Mouse (Mus musculus): Measurements from ENCODE around the gene Mymk.
A peak's percentile ranks its signal among the peaks of the same experiment; 100 is the strongest.

Gene Mymk

GRCm38 (mm10) chr2:27036003-27036402 is 36.0 kb downstream of the Mymk start:
- DNase-seq (ENCODE audit: low spot score), result no peak

DNA sequence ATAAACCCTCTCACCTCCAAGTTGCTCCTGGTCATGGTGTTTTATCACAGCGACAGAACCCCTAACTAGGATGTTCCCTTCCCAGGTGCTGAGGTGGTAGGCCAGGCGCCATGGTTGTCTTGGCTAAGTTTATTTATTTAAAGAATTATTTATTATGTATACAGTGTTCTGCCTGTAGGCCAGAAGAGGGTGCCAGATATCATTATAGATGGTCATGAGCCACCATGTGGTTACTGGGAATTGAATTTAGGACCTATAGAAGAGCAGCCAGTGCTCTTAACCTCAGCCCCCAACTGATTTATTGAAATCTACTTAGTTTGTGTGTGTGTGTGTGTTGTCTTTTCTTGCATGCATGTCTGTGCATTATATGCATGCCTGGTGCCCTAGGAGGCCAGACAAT is 39.6 kb downstream of the Mymk start:
- DNase-seq (ENCODE audit: low spot score), result no peak

GRCm38 (mm10) chr2:27028437-27029015 is 43.5 kb downstream of the Mymk start:
- DNase-seq (ENCODE audit: low spot score), result no peak

DNA sequence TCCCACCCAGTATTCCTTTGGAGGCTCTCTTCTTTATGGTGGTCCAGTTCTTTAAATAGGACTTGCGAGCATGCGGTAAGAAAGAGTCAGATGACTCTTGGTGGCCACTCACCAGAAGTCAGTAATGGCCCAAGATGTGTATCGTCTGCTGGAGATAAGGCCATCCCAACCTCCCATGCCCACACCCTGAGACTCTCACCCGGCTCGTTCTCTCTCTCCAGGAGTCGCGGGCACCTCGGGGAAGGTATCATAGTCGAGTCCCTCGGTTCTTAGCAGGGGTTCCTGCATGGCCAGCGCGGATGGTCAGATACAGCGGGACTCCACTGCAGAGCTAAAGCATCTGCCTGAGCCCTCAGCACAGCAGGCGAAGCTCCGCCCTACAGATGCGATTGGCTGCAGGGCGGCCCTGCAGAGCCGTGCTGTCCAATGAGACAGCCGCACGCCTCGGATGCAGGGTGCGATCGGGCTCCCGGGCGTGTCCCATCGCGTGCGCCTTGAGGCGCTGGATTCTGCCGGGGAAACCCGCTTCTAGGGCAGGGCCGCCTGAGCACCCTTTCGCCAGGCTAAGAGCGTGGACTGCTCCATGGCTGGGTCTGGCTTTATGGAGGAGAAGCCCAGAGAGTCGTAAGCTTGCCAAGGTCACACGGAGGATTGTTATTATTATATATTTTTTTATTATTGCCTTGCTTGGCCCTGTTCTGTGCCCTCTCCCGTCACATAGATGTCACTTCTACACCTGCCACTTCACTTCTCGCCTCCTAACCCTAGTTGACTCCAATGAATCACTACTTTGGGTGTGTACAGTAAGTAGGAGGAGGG is 44.2 kb downstream of the Mymk start, which contains the start of gene Slc2a6:
TSS of gene Slc2a6 (minus strand) at position 381 of the 819 bp plus-strand sequence.
- DNase-seq (ENCODE audit: low spot score), result peak; percentile 92

DNA sequence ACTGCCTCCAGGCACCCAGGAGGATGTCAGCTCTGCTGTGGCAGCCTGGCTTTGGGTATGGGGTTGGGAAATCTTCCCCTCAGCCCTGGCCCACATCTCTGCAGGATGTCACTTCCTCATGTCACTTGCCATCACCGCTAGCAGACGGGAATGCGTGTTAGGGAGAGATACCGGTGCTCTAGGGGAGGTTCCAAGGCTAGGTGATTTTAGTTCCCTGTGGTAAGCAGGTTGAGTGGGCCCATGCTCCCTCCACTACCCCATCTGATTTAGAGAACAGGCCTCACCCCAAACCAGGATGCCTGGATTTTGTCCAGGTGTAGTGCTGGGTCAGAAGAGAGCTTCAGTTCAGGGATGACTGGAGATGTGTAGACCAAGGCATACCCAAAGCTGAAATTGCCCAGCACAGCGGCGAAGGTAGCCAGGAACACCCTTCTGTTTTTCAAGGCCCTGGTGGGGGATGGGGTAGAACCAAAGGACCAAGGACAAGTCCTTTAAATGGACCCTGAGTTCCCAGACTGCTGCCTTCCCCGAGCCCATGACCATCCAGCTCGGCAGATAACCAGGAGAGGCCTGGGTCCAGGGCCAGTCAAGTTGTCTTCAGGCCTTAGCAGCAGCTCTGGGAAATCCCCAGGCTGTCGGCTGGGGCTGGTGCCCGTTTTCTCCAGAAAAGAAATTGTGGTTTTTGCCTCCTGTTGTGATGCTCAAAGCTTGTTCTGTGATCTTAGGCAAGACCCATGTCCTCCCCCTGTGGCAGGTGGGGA is 44.9 kb downstream of the Mymk start:
- DNase-seq (ENCODE audit: low spot score), result no peak

DNA sequence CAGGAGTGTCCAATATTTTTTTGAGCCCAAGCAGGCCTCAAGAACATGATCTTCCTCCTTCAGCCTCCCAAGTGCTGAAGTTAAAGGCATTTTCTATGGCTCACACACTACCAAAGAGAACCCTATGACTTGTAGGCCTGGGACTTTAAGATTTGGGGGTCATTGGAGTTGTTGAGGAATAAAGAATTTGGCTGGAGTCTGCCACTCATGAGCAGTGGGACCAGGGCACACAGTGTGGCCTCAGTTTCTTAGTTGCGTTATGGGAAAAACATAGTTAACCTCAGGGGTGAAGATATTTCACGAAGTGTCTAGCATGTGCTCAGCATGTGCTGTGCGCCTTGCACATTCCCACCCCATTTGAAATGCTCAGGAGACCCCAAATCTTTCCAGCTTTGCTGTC is 45.6 kb downstream of the Mymk start:
- no peak for DNase-seq (ENCODE audit: low spot score)

DNA sequence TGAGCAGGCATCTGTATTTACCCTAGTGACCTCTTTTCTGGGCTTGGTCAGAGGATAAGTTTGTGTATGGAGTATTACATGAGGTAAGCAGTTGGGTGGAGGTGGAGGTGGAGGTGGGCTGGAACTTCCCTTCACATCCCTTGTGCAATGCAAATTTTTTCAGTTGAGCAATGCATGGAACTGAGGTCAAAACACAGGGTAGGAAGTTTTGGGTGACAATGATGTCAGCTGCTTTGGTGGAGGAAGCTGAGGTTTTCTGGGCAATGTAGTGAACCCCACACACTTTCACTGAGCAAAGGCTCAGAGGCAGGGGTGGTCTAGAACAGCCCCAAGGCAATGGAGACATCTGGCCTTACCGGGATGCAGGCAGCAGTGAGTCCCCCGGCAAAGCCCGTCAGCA is 46.4 kb downstream of the Mymk start:
- no peak for DNase-seq (ENCODE audit: low spot score)

- DNase-seq (ENCODE audit: low spot score), result no peak
Observed at GRCm38 (mm10) chr2:27024136-27024535, 47.8 kb downstream of the Mymk start.

GRCm38 (mm10) chr2:27022612-27023011 is 49.4 kb downstream of the Mymk start:
- DNase-seq (ENCODE audit: low spot score), result no peak

DNA sequence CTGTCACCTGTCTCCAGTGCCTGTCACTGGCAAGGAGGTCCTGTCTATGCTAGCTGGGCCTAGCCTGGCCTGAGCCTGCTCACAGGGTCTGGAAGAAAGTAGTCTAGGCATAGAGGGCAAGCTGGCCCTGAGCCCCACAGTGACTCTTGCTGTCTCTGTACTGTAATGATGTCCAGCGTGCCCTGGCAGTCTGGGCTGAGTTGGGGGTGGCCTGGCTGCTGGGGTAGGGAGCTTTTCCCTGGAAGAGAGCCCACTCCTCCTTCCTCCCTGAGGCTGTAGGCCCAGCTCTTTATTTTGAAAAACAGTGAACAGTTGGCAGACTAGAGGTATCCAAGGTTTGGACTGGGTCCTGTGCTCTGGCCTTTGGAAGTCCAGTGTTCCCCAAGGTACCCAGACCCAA is 50.9 kb downstream of the Mymk start:
- DNase-seq (ENCODE audit: low spot score), result no peak

GRCm38 (mm10) chr2:27019530-27019929 is 52.4 kb downstream of the Mymk start:
- no peak for DNase-seq (ENCODE audit: low spot score)

DNA sequence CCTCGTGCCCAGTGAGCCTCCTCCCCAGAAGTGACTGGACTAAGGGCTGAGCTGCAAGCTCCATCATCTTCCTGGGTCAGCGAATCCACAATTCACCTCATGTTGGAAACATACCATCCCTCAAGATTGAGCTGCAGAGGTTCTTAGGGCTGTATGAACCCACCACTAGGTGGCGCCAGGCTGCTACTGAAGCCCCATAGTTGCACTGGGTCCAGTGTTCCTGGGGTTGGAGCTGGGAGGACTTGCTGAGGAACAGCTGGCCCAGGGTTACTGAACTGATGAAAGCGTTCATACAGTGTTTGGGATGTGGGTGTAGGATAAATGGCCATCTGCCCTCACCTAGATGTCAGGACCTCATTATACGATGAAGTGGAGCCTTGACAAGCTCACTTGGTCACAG is 54.2 kb downstream of the Mymk start:
- DNase-seq (ENCODE audit: low spot score), result peak; percentile 83
